Mouse (Mus musculus): ENCODE measurements around the gene Dsn1. TPM values are rescaled to one million over a fixed set of nuclear protein-coding genes. Genes with fewer than 3 reads are reported as not detected.

The Dsn1 gene
- total and polyA plus RNA-seq, 3 experiments = 5.3 to 123 (median 48.3) TPM

DNA sequence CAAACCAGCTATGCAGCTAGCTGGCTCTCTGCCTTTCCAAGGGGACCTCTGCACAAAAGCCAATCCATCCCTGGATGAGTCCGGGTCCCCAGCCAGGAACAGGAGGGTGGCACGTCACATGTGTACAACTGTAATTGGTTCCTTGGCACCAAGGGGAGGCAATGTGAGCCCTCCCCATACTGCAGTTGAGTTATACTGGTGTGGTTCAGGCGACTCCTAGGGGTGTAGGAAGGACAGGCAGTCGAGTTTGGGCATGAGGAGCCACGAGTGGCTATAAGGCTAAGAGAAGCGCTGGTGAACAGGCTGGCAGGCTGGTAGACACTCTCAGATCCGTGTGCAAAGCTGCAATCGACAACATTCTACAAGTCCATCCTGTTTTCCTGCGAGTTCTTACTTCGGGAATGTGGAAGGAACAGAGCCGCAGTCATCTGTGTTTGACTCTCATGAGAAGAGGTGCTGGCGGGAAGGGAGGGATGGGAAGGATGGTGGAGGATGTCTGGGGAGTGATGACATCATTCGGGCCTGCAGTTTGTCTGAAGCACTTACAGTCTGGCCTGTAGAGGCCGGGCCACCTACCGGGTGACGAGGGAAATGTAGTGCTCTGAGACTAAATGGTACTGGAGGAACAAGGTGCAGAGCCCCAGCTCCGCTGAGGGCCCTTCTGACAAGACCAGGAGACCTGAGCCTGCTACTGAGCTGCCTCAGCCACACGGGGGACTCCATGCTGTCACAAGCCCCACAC lies 9.7 kb upstream of the Dsn1 start:
- Histone ChIP-seq H3K4me3 (ENCODE audit: low read depth, low read length) (no peak overlapping the region), H3K4me1 (ENCODE audit: insufficient read depth, low read depth, low read length) (peaks cover 63% of the 10 kb centered on the region), H3K27me3 (ENCODE audit: insufficient read depth, low read length) (no peaks in the 10 kb centered on the region), H3K36me3 (replicated peaks) (peaks cover 75% of the 10 kb centered on the region), H3K9me3 (replicated peaks) (peaks cover 3% of the 10 kb centered on the region; the same call in 1 of the 2 replicates)
- DNase-seq (ENCODE audit: low spot score) (no peak), ATAC-seq (ENCODE audit: extremely low read depth, insufficient number of reproducible peaks, low FRiP score, poor library complexity, severe bottlenecking) (no peak)
- TF ChIP-seq GATA2 (IDR thresholded peaks at IDR 0.05; ENCODE audit: borderline replicate concordance, low read depth, low read length) (no peak), POLR2AphosphoS5 (IDR thresholded peaks at IDR 0.05; ENCODE audit: insufficient replicate concordance, low read depth, low read length) (no peak), TAL1 (conservative IDR thresholded peaks at IDR 0.05; ENCODE audit: low read depth, low read length) (no peak), CTCF (IDR thresholded peaks at IDR 0.05; ENCODE audit: low read depth, low read length) (no peak), GATA1 (IDR thresholded peaks at IDR 0.05; ENCODE audit: borderline replicate concordance, low read length) (no peak)

DNA sequence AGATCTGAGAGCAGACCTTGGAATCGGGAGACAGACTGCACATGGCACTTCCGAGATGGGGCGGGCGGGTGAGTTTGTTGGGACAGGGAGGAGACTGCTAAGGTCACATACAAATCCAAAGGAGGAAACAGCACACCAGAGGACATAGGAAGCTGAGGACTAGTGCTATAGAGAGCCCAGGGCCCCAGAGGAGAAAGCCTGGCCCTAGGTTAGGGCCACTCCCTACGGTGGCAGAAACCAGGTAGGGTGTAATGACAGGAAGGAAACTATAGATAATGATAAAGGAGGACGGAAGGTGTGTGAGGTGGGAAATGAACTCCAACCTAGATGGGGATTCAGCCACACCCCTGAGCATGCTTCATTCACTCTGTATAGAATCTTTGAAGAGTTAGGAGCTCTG lies 5.4 kb upstream of the Dsn1 start:
- Histone ChIP-seq H3K27me3 (ENCODE audit: insufficient read depth, low read length) (no peaks in the 10 kb centered on the region), H3K4me3 (ENCODE audit: low read depth, low read length) (no peak overlapping the region), H3K36me3 (replicated peaks) (peaks cover 33% of the 10 kb centered on the region), H3K9me3 (replicated peaks) (no peaks in the 10 kb centered on the region), H3K4me1 (ENCODE audit: insufficient read depth, low read depth, low read length) (peaks cover 69% of the 10 kb centered on the region)
- DNase-seq (ENCODE audit: low spot score) = no peak
- no peak for TF ChIP-seq CTCF (IDR thresholded peaks at IDR 0.05; ENCODE audit: low read depth, low read length)
- TF ChIP-seq POLR2AphosphoS5 (IDR thresholded peaks at IDR 0.05; ENCODE audit: insufficient replicate concordance, low read depth, low read length) = no peak
- TF ChIP-seq TAL1 (conservative IDR thresholded peaks at IDR 0.05; ENCODE audit: low read depth, low read length) = no peak
- no peak for TF ChIP-seq GATA1 (IDR thresholded peaks at IDR 0.05; ENCODE audit: borderline replicate concordance, low read length)
- no peak for ATAC-seq (ENCODE audit: extremely low read depth, insufficient number of reproducible peaks, low FRiP score, poor library complexity, severe bottlenecking)

DNA sequence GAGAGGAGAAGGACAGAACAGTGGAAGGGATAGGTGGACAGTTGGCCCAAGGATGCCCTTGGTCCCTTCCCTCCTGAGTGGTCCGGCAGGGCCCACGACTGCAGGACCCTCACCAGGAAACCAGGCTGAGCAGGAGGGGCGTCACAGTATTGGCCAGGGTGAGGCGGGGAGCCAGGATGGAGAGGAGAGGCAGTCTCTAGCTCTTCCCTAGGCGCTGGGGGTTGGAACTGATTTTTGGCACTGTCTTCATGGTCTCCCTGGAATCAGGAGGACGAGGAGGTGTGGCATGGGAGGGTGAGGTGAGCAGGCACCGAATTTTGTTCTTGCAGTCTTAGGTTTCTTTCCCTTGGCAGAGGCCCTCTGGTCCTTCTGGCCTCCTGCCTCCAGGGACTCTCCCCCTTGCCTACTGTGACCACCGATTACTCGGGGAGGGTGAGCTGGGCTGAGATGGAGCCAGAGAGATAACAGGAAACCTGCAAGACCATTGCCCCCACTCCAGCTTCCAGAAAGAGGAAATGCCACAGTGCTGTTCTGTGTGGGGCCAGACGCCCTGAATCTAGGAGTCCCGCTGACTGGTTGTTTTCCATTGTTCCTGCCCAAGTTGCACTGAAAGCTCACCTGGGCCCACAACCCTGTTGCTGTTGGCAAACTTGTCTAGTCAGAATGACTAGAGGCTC lies 3.8 kb upstream of the Dsn1 start:
- TF ChIP-seq GATA1 (IDR thresholded peaks at IDR 0.05; ENCODE audit: borderline replicate concordance, low read length) (no peak), CTCF (IDR thresholded peaks at IDR 0.05; ENCODE audit: low read depth, low read length) (no peak), POLR2AphosphoS5 (IDR thresholded peaks at IDR 0.05; ENCODE audit: insufficient replicate concordance, low read depth, low read length) (no peak), TAL1 (conservative IDR thresholded peaks at IDR 0.05; ENCODE audit: low read depth, low read length) (no peak), GATA2 (IDR thresholded peaks at IDR 0.05; ENCODE audit: borderline replicate concordance, low read depth, low read length) (no peak)
- peak; percentile 38; the same call in 1 of the 2 replicates for ATAC-seq (ENCODE audit: extremely low read depth, insufficient number of reproducible peaks, low FRiP score, poor library complexity, severe bottlenecking)
- peak; percentile 66 for DNase-seq (ENCODE audit: low spot score)
- Histone ChIP-seq H3K9me3 (replicated peaks) (no peaks in the 10 kb centered on the region), H3K4me3 (ENCODE audit: low read depth, low read length) (peak overlapping the region; percentile 31; the same call in 1 of the 2 replicates), H3K27me3 (ENCODE audit: insufficient read depth, low read length) (no peaks in the 10 kb centered on the region), H3K36me3 (replicated peaks) (peaks cover 18% of the 10 kb centered on the region), H3K4me1 (ENCODE audit: insufficient read depth, low read depth, low read length) (peaks cover 72% of the 10 kb centered on the region)

DNA sequence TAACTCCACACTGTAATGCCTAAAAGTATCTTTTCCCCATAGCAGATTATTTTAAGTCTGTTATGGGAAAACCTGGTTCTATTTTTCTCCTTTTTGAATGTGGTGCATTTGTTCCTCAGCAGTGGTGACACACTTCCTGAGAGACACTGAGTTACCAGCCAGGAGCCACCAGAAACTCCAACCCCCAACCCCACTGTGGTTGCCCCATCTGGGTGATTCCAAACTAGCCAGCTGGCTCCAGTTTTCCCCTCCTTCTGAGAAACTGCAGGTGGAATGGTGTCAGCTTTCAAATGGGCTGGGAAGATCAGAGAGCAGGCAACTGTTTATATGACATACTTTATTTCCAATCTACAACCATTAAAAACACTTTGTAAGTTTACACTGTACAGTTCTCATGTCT lies 3.2 kb upstream of the Dsn1 start:
- H3K4me1 ChIP-seq (ENCODE audit: insufficient read depth, low read depth, low read length) = peaks cover 74% of the 10 kb centered on the region

DNA sequence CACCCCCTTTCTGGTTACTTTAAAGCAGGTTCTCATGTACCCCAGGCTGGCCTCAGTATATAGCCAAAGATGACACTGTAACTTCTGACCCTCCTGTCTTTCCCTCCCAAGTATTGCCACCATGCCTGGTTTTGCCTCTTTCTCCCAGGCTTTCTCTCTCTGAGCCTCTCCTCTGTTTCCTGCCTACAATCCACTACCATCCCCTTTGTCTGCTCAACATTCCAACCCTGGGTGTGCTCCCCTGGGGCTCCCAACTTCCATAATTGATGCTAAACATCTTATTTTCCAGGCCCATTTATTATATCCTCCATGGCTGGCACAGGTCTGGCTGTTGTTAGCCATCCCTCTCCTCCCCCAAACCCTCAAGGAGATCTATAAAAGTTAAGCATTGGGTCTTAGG lies 1.6 kb upstream of the Dsn1 start:
- no peak for DNase-seq (ENCODE audit: low spot score)
- TF ChIP-seq TAL1 (conservative IDR thresholded peaks at IDR 0.05; ENCODE audit: low read depth, low read length) = no peak
- TF ChIP-seq POLR2AphosphoS5 (IDR thresholded peaks at IDR 0.05; ENCODE audit: insufficient replicate concordance, low read depth, low read length) = no peak
- TF ChIP-seq CTCF (IDR thresholded peaks at IDR 0.05; ENCODE audit: low read depth, low read length) = no peak
- TF ChIP-seq GATA2 (IDR thresholded peaks at IDR 0.05; ENCODE audit: borderline replicate concordance, low read depth, low read length) = no peak
- TF ChIP-seq GATA1 (IDR thresholded peaks at IDR 0.05; ENCODE audit: borderline replicate concordance, low read length) = no peak
- Histone ChIP-seq H3K4me1 (ENCODE audit: insufficient read depth, low read depth, low read length) (peaks cover 79% of the 10 kb centered on the region), H3K4me3 (ENCODE audit: low read depth, low read length) (no peak overlapping the region), H3K27me3 (ENCODE audit: insufficient read depth, low read length) (no peaks in the 10 kb centered on the region), H3K9me3 (replicated peaks) (no peaks in the 10 kb centered on the region), H3K36me3 (replicated peaks) (peaks cover 23% of the 10 kb centered on the region)
- ATAC-seq (ENCODE audit: extremely low read depth, insufficient number of reproducible peaks, low FRiP score, poor library complexity, severe bottlenecking) = no peak

More for the DNA sequence above, 3.2 kb upstream of the Dsn1 start:
- no peaks in the 10 kb centered on the region for H3K9me3 ChIP-seq (replicated peaks)
- ATAC-seq (ENCODE audit: extremely low read depth, insufficient number of reproducible peaks, low FRiP score, poor library complexity, severe bottlenecking) = no peak
- TF ChIP-seq GATA1 (IDR thresholded peaks at IDR 0.05; ENCODE audit: borderline replicate concordance, low read length) (no peak), CTCF (IDR thresholded peaks at IDR 0.05; ENCODE audit: low read depth, low read length) (no peak), TAL1 (conservative IDR thresholded peaks at IDR 0.05; ENCODE audit: low read depth, low read length) (no peak), GATA2 (IDR thresholded peaks at IDR 0.05; ENCODE audit: borderline replicate concordance, low read depth, low read length) (no peak), POLR2AphosphoS5 (IDR thresholded peaks at IDR 0.05; ENCODE audit: insufficient replicate concordance, low read depth, low read length) (no peak)
- H3K4me3 ChIP-seq (ENCODE audit: low read depth, low read length) = no peak overlapping the region
- DNase-seq (ENCODE audit: low spot score) = no peak
- no peaks in the 10 kb centered on the region for H3K27me3 ChIP-seq (ENCODE audit: insufficient read depth, low read length)
- peaks cover 18% of the 10 kb centered on the region for H3K36me3 ChIP-seq (replicated peaks)

DNA sequence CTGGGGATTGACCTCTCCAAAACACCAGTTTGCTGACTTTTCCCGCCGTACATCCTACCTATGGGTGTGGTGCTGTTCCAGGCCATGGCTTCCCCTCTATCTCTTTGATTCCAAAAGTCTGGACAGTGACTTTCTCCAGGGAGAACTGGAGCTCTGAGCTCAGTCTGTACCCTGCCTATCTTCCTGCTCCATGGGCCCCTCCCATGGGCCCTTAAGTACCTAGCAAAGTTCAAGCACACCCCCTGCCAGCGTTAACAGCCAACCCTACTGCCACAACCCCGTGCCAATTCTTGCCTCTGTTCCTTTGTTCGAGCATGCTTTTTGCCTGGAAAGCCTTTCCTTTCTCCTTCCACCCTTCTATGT lies 261 bp upstream of the Dsn1 start:
- peaks cover 72% of the 10 kb centered on the region for H3K4me1 ChIP-seq (ENCODE audit: insufficient read depth, low read depth, low read length)
- DNase-seq (ENCODE audit: low spot score) (no peak), ATAC-seq (ENCODE audit: extremely low read depth, insufficient number of reproducible peaks, low FRiP score, poor library complexity, severe bottlenecking) (no peak)
- H3K36me3 ChIP-seq (replicated peaks) = peaks cover 35% of the 10 kb centered on the region
- TF ChIP-seq GATA1 (IDR thresholded peaks at IDR 0.05; ENCODE audit: borderline replicate concordance, low read length) (no peak), CTCF (IDR thresholded peaks at IDR 0.05; ENCODE audit: low read depth, low read length) (no peak), GATA2 (IDR thresholded peaks at IDR 0.05; ENCODE audit: borderline replicate concordance, low read depth, low read length) (no peak), POLR2AphosphoS5 (IDR thresholded peaks at IDR 0.05; ENCODE audit: insufficient replicate concordance, low read depth, low read length) (no peak), TAL1 (conservative IDR thresholded peaks at IDR 0.05; ENCODE audit: low read depth, low read length) (no peak)
- peak overlapping the region; percentile 80 for H3K4me3 ChIP-seq (ENCODE audit: low read depth, low read length)
- H3K27me3 ChIP-seq (ENCODE audit: insufficient read depth, low read length) = no peaks in the 10 kb centered on the region
- no peaks in the 10 kb centered on the region for H3K9me3 ChIP-seq (replicated peaks)

Data from G1E (cell line).